Mouse (Mus musculus): Measurements from ENCODE around the gene Dennd1a. TPM values are rescaled to one million over a fixed set of nuclear protein-coding genes. Genes with fewer than 3 reads are reported as not detected.

Dennd1a gene
- total RNA-seq, 2 experiments from 2014 or later: 34.2 to 37.0 TPM

DNA sequence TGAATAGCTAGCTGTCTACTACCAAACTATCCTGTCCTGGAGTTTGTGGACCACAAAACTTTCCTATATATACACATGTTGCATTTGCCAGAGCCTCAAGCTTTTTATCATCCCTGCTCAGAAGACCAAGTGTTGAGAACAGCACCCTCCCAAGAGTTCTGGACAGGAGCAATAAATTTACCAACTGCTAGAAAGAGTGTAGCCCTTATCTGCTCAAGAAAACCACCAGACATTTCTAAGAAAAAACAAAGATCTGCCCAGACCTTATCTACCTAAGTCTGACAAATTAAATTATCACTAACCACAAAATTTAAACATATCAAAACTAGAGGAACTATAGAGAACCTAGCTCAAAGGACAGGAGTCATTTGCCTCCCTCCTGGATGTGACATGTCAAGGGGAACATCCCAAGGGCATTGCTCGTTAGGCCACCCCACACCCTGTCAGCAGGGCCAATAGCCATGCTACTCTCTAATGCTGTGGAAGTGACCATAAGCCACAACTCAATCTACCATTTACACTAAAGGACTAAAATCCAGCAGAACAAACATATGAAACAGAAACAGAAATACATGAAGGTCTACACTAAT lies 154.9 kb downstream of the Dennd1a start:
- ATAC-seq (replicated peaks; ENCODE audit: low FRiP score, low TSS enrichment, poor library complexity, severe bottlenecking): peak; percentile 86

DNA sequence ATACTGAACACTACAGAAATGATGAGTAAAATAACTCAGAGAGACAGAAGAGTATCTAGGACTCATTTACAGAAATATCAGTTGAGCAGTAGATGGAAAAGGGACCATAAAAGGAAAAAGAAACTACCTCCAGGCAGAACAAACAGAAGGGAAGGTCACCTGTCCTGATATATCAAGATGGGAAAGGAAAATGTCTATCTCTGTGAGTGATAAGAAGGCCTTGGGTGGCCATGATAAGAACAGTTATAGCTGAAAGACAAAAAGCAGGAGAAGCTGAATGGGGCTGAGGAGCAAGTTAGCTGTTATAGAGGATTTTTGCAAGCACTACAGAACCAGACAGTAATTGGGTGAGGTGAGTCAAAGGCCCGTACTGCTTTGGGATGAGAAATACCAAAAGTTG lies 155.7 kb downstream of the Dennd1a start:
- ATAC-seq (replicated peaks; ENCODE audit: low FRiP score, low TSS enrichment, poor library complexity, severe bottlenecking): 0 out of 2 replicates have a peak, but pooled peaks have one; percentile 2

DNA sequence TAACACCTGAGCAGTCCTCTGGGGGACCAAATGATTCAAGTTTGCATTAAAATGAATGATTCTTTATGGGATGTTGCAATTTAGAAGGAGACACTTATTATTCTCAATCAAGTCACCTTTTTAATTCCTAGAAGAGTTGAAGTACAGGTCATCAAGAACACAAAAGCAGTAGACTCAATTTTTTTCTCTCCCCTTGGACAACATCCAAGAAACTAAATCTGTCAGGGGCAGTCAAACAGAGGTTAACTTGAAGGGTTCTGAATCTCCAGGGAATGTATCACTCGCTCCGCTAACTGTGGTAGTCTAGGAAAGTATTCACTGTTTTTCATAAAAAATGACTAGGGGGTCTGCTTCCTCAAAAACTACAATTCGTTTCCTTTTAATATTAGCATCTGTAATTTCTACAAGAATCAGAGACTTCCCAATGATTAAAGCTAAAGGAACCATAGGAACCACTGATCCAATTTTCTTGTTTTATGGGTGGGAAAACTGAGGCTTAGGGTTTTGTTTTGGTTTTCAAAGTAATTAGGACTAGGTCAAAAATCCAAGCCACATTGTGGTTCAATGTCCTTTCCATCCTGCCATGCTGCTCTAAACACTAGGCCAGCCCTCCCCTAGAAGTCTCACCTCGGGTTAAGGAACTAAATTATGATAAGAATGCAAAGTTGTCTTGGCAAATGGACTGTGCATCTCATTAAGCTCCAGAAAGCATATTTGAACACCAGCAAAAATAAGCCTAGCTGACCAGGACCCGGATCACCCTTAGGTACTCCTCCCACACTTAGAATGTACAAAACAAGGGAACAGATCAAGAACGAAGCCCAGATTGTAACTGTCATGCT lies 157.0 kb downstream of the Dennd1a start:
- no peak for ATAC-seq (replicated peaks; ENCODE audit: low FRiP score, low TSS enrichment, poor library complexity, severe bottlenecking)

DNA sequence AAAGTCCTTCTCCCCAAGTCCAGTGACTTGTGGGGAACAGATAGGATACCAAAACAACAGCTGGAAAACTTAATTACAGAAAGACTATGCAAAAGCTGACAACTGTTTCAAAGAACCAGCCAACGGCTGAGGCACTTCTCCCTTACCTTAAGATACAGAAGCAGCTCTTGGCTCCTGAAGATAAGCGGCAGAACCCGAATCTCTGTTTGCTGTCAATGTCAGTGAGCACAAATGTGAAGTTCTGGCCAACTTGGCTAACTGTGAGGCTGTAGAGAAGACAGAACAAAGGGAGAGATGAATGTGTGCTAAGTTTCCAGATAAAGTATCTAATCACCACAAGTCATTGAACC lies 160.8 kb downstream of the Dennd1a start:
- ATAC-seq (replicated peaks; ENCODE audit: low FRiP score, low TSS enrichment, poor library complexity, severe bottlenecking): peak; percentile 93

DNA sequence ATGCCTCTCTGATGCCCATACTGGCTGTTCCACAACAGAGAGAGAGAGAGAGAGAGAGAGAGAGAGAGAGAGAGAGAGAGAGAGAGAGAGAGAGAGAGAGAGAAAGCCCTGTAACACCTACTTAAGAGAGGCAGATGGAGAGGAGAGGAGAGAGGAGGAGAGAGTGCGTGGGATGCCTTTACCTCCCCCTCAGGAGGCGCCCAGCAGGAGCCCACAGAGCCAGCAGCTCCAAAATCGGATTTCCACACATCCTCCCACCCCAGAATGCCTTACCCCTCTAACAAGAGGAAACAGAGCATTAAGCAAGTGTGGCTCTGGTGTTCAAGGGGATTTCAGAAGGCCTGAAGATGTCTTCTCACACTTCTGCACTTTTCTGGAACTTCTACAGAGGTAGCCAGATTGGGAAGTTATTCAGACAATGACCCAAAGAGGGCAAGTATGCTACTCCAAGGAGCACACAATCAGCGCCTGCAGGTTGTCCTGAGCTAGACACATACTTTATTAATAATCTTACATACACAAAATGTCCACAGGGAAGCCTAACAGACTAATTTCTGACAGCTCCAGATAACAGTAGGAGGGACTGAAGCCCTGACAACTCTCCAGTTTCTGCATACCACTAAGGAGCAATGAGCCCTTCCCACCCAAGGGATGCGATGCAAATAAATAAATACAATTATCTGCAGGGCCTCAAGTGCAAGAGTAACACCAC lies 161.4 kb downstream of the Dennd1a start:
- peak; percentile 94 for ATAC-seq (replicated peaks; ENCODE audit: low FRiP score, low TSS enrichment, poor library complexity, severe bottlenecking)

DNA sequence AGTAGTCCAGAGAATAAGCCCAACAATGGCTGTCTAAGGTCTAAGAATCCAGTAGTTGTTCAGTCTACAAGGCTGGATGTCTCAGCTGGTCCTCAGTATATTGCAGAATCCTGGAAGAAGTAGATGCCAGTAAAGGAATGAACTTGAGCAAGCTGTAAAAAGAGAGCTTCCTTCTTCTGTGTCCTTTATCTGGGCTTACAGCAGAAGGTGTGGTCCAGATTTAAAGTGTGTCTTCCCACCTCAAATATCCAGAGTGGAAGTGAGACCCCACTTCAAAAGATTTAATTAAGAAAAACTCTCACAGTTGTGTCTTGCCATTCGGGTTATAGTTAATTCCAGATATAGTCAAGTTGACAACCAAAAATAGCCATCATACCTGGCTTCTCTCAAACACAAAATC lies 162.5 kb downstream of the Dennd1a start:
- ATAC-seq (replicated peaks; ENCODE audit: low FRiP score, low TSS enrichment, poor library complexity, severe bottlenecking): no peak

DNA sequence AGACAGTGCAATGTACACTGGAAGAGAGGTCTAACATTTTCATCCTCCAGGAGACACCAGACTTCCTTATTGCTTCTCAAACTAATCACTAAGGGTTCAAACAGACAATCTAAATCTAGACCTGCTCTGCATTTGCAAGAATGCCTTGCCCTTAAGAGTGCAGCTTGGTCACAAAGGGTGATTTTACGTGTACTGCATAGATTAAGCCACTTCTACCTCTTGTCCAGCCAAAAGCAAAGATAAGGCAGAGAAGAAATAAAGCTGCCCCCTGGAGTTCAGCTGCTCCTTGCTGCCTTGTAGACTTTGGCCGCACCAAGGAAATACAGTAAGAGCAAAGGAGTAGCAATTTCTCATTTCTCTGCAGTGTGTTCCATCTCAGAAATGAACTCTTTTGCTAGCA lies 172.2 kb downstream of the Dennd1a start:
- no peak for ATAC-seq (replicated peaks; ENCODE audit: low FRiP score, low TSS enrichment, poor library complexity, severe bottlenecking)

DNA sequence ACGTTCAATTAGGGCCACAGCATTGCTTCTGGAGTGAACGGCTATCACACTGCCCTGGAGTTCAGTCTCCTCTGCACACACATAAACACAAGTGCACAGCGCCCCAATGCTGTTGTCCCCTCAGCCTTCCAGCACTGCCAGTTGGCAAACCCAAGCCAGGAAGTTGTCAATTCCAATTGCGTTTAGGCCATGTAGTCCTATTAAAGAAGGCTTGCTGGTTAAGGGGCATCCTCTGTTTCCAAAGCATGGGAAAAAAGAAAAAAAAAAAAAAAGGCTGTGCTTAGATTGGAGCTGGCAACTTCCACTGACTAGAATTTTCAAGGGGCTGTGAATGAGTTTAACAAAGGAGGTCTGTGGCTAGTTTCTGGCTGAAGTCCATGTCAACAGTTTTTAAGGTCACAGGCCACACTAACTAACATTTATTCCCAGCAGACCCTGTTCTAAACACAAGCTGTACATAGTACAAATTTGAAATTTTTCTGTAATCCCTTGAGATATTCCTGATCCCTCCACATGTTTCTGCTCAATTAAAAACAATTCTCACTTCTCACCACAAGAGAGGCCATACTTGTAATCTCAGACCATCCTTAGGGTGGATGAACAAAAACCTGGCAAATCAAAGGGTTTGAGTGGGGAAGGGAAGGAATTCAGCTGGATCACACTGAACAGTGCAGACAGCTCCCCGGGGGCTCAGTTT lies 175.4 kb downstream of the Dennd1a start:
- no peak for ATAC-seq (replicated peaks; ENCODE audit: low FRiP score, low TSS enrichment, poor library complexity, severe bottlenecking)

DNA sequence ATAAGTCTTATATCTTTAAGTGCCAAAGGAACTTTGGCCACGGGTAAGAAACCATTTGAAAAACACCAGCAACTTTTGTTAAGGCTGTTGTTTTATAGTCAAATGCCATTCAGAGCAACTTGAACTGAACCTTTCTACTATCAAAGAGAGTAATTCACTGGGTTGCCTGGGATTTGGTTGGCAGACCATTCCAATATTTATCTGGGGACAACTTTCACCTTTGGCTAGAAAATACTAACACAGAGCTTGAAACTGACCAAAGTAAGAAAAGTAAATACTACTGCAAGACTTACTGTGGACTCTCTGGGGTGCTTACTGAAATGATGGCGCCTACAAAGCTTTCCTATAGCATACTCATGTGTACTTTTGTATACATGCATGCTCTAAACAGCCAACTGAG lies 178.6 kb downstream of the Dennd1a start:
- no peak for ATAC-seq (replicated peaks; ENCODE audit: low FRiP score, low TSS enrichment, poor library complexity, severe bottlenecking)

DNA sequence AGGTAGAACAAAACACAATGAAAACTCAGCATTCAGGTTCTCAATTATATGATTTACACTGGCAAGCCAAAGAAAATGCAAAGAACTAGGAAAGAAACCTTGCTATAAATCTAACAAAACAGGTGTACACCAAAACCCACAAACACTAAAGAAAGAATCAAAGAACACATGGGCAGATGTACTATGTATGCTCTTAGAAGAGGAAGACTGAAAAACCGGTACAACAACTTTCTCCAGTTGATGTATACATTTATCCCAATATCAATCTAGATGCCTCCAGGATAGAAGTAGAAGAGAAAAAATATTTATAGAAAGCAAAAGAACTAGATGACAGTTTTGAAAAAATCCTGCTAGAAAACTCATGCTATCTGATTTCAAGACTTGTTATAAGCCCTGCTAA lies 184.5 kb downstream of the Dennd1a start:
- no peak for ATAC-seq (replicated peaks; ENCODE audit: low FRiP score, low TSS enrichment, poor library complexity, severe bottlenecking)

DNA sequence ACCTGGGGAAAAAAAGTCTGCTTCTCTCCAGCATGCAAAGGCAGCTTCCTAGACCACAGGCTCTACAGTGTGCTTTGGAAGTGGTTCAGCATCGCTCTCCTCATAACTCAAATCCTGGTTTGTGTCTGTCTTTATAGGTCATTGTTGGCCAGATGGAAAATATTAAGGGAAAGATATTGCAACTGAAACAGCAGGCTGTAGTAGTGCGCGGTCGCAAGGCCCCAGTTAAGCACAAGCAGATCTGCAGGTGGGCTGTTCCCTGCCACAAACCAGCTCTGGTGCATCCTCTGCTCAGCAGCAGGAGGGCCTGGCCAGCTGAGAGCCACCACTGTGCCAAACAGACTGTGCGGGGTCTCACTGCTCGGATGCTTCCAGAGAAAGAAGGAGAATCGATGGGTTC lies 186.9 kb downstream of the Dennd1a start:
- ATAC-seq (replicated peaks; ENCODE audit: low FRiP score, low TSS enrichment, poor library complexity, severe bottlenecking): no peak

DNA sequence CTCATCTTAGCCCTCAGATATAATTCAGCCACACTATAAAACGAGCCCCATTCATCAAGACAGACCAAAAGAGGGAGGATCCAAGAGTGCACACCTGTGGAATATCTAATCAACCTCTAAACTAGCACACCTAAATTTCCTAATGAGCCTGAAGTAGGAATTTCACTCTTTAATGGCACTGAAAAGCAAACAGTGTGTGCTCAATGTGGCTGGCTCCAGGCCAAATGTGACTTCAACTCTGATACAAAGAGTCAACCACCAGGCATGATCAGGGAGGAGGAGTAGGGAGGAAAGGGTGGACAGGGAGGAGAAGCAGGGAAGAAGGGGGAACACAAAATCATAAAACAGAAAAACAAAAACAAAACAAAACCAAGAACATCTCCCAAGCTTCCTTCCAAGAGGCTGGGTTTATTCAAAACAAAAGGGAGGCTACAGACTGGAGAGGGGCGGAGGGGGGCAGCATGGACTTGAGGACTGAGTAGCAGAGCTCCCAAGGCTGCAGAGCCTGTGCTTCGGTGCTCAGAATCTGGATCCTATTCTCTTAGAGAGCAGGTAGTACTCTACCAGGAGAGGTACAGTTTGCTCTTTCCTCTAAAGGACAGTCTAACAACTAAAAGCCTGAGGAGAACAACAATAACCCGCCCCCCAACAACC lies 187.9 kb downstream of the Dennd1a start:
- 0 out of 2 replicates have a peak, but pooled peaks have one; percentile 28 for ATAC-seq (replicated peaks; ENCODE audit: low FRiP score, low TSS enrichment, poor library complexity, severe bottlenecking)

DNA sequence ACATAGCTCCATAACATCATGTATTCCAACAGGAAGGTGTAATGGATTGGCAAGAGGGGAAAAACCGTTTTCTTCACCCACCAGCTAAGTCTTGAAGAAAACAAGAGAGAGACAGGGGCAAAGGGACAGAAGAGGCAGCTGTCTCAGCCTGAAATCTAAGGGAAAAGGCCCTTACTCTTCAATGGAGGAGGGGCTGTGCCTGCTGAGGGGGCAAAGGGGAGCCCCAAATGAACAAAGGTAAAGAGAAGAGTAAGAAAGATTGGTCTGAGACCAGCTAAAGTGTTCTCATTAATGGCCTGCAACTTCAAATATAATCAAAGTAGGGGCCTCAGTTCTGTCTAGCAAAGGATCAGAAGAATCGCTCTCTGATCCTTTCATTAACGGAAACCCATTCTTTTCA lies 189.7 kb downstream of the Dennd1a start:
- no peak for ATAC-seq (replicated peaks; ENCODE audit: low FRiP score, low TSS enrichment, poor library complexity, severe bottlenecking)

DNA sequence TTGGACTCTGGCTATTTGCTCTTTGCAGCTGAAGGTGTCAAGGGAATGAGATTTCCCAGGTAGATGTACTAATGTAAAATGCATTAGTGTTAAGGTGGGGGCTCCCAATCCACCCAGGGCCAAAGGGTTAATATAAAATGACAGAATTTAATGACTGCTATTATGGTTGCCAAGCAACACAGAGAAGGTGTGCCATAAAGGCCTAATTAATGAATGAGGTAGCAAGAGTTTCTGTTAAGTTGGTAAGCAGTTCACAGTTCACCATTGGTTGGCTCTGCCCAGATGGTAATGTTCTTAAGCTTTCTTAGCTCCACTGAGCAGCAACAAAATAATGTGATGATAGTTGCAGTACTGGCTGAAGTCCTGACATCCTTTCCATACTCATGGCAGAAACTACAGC lies 190.9 kb downstream of the Dennd1a start:
- no peak for ATAC-seq (replicated peaks; ENCODE audit: low FRiP score, low TSS enrichment, poor library complexity, severe bottlenecking)

DNA sequence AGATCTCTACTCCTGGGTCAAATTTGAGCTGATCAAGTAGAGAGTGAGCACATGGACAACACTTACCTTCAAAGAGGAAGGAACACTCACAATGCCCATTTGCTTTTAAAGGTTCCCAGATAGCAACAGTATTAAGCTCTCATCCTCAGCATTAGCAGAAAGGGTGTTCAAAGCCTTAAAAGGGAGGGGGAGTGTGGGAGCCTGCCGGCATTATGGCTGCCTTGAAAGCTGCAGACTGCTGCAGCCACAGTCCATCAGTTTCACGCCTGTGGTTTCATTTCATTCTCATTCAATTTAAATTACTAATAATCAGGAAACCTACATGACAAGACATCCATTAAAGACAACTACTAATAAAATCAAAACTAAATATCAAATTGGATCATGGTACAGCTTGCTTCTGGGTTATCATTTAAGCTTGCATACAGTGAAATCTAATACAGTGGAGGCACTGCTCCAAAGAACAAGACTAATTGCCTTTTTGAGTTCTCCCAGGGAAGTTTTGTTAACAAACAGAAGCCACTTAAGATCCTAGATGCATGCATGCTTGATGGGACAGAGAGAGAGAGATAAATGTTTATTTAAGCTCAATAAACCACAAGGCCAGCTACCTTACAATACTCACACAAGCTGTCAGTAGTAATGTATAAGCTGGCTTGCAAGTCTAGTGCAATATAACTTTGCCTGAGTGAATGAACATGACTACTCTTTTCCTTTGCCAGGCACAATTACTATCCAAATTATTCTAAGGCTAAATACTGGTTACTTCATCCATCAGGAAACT lies 192.6 kb downstream of the Dennd1a start:
- no peak for ATAC-seq (replicated peaks; ENCODE audit: low FRiP score, low TSS enrichment, poor library complexity, severe bottlenecking)

DNA sequence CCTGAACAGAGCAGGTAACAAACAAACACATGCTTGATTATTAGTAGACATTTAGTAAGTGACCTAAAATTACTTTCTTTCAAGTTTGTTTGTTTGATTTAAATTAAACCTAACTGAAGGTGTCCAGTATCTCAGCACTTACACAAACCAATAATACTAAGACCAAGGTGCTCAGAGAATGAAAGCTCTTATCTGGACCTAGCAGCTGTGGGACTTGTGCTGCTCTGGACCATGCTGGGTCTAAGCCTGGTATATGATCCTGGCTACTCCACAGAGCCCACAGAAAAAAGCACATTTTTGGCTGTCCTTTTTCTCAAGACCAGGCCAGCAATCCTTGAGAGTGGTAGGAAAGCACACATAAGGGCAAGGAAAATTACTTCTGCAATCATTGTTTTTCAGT lies 193.2 kb downstream of the Dennd1a start:
- peak; percentile 96 for ATAC-seq (replicated peaks; ENCODE audit: low FRiP score, low TSS enrichment, poor library complexity, severe bottlenecking)

DNA sequence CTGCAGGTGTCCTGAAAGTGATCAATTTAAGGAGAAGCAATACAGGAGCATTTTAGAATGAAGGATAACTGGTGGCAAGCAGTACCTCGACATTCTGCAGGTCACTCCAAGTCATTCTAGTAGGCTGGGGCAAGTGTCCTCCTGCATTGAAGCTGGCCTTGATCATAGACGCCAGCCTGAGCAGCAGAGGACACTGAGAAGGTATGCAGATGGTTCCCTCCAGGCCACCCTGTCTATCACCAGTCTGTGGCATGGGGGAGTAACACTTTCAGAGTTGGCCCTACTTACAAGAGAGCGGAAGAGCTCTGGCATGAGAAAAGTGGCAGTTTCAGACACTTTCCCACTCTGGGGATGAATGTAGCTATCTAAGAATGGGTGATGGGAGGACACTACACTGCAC lies 193.9 kb downstream of the Dennd1a start:
- no peak for ATAC-seq (replicated peaks; ENCODE audit: low FRiP score, low TSS enrichment, poor library complexity, severe bottlenecking)

DNA sequence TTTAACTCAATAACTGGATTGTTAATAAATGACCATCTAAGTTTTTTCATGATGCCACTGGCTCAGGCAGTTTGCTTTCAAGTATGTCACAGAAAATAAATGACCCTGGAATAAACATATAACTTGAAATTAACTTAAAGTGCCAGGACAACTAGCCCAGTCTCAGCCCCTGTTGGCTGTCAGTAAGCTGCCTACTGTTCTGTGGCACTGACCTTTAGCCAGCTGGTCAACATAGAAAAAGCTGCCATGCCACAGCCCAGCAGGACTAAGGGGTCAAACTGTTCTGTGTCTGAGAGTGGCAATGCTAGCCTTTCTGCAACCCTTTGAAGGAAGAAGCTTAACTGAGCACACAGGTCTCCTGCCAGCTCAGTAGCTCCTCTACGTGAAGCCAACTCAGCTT lies 198.8 kb downstream of the Dennd1a start:
- ATAC-seq (replicated peaks; ENCODE audit: low FRiP score, low TSS enrichment, poor library complexity, severe bottlenecking): no peak

DNA sequence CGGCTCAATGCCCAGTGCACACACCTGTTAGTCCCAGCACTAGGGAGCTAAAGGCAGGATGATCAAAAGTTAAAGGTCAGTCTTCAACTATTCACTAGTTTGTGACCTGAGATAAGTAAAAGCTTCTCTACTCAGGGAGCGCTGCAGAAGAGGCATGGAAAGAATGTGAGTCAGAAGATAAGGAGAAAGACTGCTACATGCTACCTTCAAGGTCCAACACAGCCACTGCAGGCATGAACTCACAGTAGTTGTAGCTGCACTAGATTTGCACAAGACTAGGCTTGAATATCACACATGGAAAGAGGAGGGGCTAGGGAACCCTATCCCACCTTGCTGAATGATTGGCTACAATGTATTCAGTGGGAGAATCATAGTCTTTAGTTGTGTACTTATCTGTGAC lies 202.1 kb downstream of the Dennd1a start:
- ATAC-seq (replicated peaks; ENCODE audit: low FRiP score, low TSS enrichment, poor library complexity, severe bottlenecking): peak; percentile 68

Measured in megakaryocyte-erythroid progenitor cell, adult 5-6 weeks (primary cell).